Mouse (Mus musculus): ENCODE results near the gene Olfr1264.

- no peak for TF ChIP-seq GATA1 (IDR thresholded peaks at IDR 0.05; ENCODE audit: borderline replicate concordance, low read length)
- TF ChIP-seq FLI1 (IDR thresholded peaks at IDR 0.05; ENCODE audit: low read length) = no peak
Measured at GRCm38 (mm10) chr2:90070065-90070464, 44.7 kb upstream of the Olfr1264 start.
